Mouse (Mus musculus): ENCODE measurements around the gene Rnf44. TPM values are rescaled to one million over a fixed set of nuclear protein-coding genes. Genes with fewer than 3 reads are reported as not detected.
A peak's percentile ranks its signal among the peaks of the same experiment; 100 is the strongest.

Gene Rnf44
- polyA plus RNA-seq, 1 experiment from 2014 or later, result 92.7 TPM

DNA sequence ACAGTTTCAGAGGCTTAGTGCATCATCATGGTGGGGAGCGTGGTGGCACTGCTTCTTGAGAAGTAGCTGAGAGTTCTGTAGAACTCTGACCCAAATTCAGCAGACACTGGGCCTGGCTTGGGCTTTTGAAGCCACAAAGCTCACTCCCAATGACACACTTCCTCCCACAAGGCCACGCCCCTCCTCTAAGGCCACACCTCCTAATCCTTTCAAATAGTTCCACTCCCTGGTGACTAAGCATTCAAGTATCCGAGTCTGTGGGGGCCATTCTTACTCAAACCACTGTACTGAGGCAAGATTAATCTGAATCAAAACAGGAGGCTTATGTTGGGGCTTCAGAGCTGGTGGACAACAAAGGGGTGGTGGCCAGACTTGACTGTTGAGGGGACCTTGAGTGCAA lies 17.2 kb upstream of the Rnf44 start:
- WGBS, result 86% methylated on average over 3 of the region's 3 CpGs
- ATAC-seq (ENCODE audit: low FRiP score, low TSS enrichment), result no peak
- H3K9ac ChIP-seq (ENCODE audit: low read depth, low read length), result no peak overlapping the region

GRCm38 (mm10) chr13:54704890-54705289 lies 11.2 kb upstream of the Rnf44 start:
- Histone ChIP-seq H3K36me3 (ENCODE audit: control insufficient read depth, insufficient read depth, low read length) (no peaks in the 10 kb centered on the region), H3K4me3 (ENCODE audit: low read length) (no peak overlapping the region), H3K27me3 (ENCODE audit: control insufficient read depth, insufficient read depth, low read length) (no peaks in the 10 kb centered on the region), H3K9me3 (ENCODE audit: control insufficient read depth, low read length) (no peaks in the 10 kb centered on the region), H3K27ac (ENCODE audit: low read depth, low read length) (no peak overlapping the region), H3K9ac (ENCODE audit: low read depth, low read length) (no peak overlapping the region), H3K4me2 (replicated peaks; ENCODE audit: low read depth, low read length) (no peak overlapping the region), H3K4me1 (ENCODE audit: control insufficient read depth, insufficient read depth, low read length) (no peaks in the 10 kb centered on the region)
- WGBS, result 32% methylated on average over 6 of the region's 6 CpGs
- ATAC-seq (ENCODE audit: low FRiP score, low TSS enrichment), result no peak

More for the DNA sequence above, 17.2 kb upstream of the Rnf44 start:
- Histone ChIP-seq H3K4me2 (replicated peaks; ENCODE audit: low read depth, low read length) (no peak overlapping the region), H3K4me1 (ENCODE audit: control insufficient read depth, insufficient read depth, low read length) (no peaks in the 10 kb centered on the region), H3K36me3 (ENCODE audit: control insufficient read depth, insufficient read depth, low read length) (no peaks in the 10 kb centered on the region), H3K4me3 (ENCODE audit: low read length) (no peak overlapping the region), H3K9me3 (ENCODE audit: control insufficient read depth, low read length) (no peaks in the 10 kb centered on the region), H3K27ac (ENCODE audit: low read depth, low read length) (no peak overlapping the region), H3K27me3 (ENCODE audit: control insufficient read depth, insufficient read depth, low read length) (no peaks in the 10 kb centered on the region)

DNA sequence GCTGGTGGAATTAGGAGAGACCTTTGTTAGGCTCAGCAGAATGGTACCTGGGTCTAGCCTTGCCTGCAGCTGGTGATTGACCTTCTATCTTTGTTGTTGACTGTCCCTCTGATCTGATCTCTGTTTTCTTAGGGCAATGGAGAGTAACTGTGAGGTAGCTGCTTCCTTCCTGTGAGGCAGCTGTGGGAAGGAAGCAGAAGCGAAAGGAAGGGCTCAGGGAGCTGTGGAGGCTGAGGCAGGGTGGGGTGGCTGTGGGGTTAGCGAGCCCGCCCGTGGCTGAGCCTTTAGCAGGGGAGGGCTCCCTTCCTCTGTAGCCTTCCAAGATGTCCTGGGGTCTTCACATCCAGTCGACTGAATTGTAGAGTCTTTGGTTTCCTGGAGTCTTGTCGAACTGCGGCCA lies 8.8 kb upstream of the Rnf44 start:
- Histone ChIP-seq H3K4me2 (replicated peaks; ENCODE audit: low read depth, low read length) (no peak overlapping the region), H3K9me3 (ENCODE audit: control insufficient read depth, low read length) (no peaks in the 10 kb centered on the region), H3K9ac (ENCODE audit: low read depth, low read length) (no peak overlapping the region), H3K27me3 (ENCODE audit: control insufficient read depth, insufficient read depth, low read length) (no peaks in the 10 kb centered on the region), H3K27ac (ENCODE audit: low read depth, low read length) (no peak overlapping the region), H3K36me3 (ENCODE audit: control insufficient read depth, insufficient read depth, low read length) (no peaks in the 10 kb centered on the region), H3K4me1 (ENCODE audit: control insufficient read depth, insufficient read depth, low read length) (no peaks in the 10 kb centered on the region), H3K4me3 (ENCODE audit: low read length) (no peak overlapping the region)
- ATAC-seq (ENCODE audit: low FRiP score, low TSS enrichment), result no peak
- whole genome bisulfite sequencing, result 69% methylated on average over 7 of the region's 7 CpGs

- ATAC-seq (ENCODE audit: low FRiP score, low TSS enrichment), result peak; percentile 83
- no peaks in the 10 kb centered on the region for H3K27me3 ChIP-seq (ENCODE audit: control insufficient read depth, insufficient read depth, low read length)
- H3K9me3 ChIP-seq (ENCODE audit: control insufficient read depth, low read length), result no peaks in the 10 kb centered on the region
- H3K9ac ChIP-seq (ENCODE audit: low read depth, low read length), result no peak within 1 kb of the TSS
- no peaks in the 10 kb centered on the region for H3K36me3 ChIP-seq (ENCODE audit: control insufficient read depth, insufficient read depth, low read length)
- no peak within 1 kb of the TSS for H3K4me3 ChIP-seq (ENCODE audit: low read length)
- no peak within 1 kb of the TSS for H3K4me2 ChIP-seq (replicated peaks; ENCODE audit: low read depth, low read length)
- H3K27ac ChIP-seq (ENCODE audit: low read depth, low read length), result no peak within 1 kb of the TSS; the same call in 1 of the 2 replicates
- 50% methylated on average over 5 of the region's 5 CpGs for WGBS
- H3K4me1 ChIP-seq (ENCODE audit: control insufficient read depth, insufficient read depth, low read length), result no peaks in the 10 kb centered on the region
Measured at GRCm38 (mm10) chr13:54701243-54701642, 7.5 kb upstream of the Rnf44 start, which contains the start of gene Cdhr2. Gene Cdhr2 (plus strand): TSS chr13:54701461.

DNA sequence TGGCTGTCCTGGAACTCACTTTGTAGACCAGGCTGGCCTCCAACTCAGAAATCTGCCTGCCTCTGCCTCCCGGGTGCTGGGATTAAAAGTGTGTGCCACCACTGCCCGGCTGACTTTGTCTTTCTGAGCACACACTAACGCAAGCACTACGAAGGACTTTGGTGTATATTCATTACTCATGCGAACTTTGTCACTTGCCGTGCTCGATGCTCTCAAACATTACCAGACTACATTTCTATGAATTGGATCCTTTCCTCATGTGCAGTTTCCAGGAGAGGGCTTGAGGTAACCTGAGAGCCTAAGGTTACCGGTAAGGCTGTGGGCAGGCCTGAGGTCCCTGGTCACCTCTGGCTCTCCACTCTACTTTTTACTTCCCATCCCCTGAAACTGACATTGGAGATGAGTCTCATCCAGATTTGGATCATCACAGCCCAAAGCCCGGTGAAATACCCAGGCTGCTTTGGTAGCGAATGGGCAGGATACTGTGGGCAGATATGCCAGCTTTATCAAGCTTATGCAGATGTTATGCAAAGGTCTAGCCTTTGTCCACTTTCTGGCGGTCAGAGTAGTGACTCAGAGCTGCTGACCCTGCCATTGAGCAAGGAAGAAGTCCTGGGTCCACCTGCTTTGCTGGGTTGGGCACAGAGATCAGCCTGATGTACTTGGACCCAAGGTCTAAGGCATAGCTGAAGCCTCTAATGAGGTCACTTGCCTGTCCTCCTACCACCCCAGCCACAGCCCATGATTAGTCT lies 1.9 kb upstream of the Rnf44 start:
- no peak for ATAC-seq (ENCODE audit: low FRiP score, low TSS enrichment)
- no peak overlapping the region for H3K27ac ChIP-seq (ENCODE audit: low read depth, low read length)
- WGBS, result 90% methylated on average over 11 of the region's 11 CpGs
- no peaks in the 10 kb centered on the region for H3K9me3 ChIP-seq (ENCODE audit: control insufficient read depth, low read length)
- H3K4me3 ChIP-seq (ENCODE audit: low read length), result no peak overlapping the region
- H3K4me1 ChIP-seq (ENCODE audit: control insufficient read depth, insufficient read depth, low read length), result peaks cover 12% of the 10 kb centered on the region
- no peaks in the 10 kb centered on the region for H3K27me3 ChIP-seq (ENCODE audit: control insufficient read depth, insufficient read depth, low read length)
- no peak overlapping the region for H3K4me2 ChIP-seq (replicated peaks; ENCODE audit: low read depth, low read length)
- H3K36me3 ChIP-seq (ENCODE audit: control insufficient read depth, insufficient read depth, low read length), result no peaks in the 10 kb centered on the region
- no peak overlapping the region for H3K9ac ChIP-seq (ENCODE audit: low read depth, low read length)

DNA sequence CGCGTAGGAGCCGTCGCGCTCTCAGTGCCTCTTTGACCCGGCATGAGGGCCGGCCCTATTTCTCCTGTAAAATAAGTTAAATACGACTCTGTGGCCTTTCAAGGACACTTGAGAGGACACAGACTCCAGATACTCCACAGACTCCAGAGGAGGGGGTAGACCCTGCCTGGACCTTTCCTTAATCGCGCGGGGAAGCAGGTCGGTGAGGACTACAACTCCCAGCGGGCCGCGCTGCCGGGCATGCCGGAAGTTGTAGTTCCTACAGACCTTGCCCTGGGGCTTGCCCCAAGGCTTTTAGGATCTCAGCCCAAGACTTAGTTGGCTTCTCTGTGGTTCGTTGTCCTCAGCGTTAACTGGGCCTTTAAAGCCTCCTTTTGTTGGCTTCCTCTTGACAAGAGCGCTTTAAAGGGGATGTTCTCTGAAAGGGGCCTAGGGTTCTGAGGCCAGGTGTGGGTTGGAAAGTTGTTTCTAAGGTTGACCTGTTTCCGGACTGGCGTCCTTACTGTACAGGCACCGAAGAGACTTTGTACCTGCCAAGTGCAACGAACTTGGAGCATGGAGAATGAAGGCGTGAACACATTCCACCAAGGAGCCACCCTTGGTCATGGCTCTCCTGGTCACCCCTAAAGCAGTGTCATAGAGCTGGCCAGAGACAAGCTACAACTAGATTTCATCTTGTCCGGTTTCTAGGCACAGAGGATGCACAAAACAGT lies 797 bp upstream of the Rnf44 start:
- H3K4me3 ChIP-seq (ENCODE audit: low read length), result peak overlapping the region; percentile 88
- H3K27ac ChIP-seq (ENCODE audit: low read depth, low read length), result peak overlapping the region; percentile 94
- peak overlapping the region; percentile 64 for H3K9ac ChIP-seq (ENCODE audit: low read depth, low read length)
- ATAC-seq (ENCODE audit: low FRiP score, low TSS enrichment), result peak; percentile 78
- peaks cover 12% of the 10 kb centered on the region for H3K4me1 ChIP-seq (ENCODE audit: control insufficient read depth, insufficient read depth, low read length)
- WGBS, result 17% methylated on average over 26 of the region's 26 CpGs
- no peaks in the 10 kb centered on the region for H3K9me3 ChIP-seq (ENCODE audit: control insufficient read depth, low read length)
- H3K4me2 ChIP-seq (replicated peaks; ENCODE audit: low read depth, low read length), result peak overlapping the region; percentile 53
- no peaks in the 10 kb centered on the region for H3K27me3 ChIP-seq (ENCODE audit: control insufficient read depth, insufficient read depth, low read length)
- H3K36me3 ChIP-seq (ENCODE audit: control insufficient read depth, insufficient read depth, low read length), result no peaks in the 10 kb centered on the region

DNA sequence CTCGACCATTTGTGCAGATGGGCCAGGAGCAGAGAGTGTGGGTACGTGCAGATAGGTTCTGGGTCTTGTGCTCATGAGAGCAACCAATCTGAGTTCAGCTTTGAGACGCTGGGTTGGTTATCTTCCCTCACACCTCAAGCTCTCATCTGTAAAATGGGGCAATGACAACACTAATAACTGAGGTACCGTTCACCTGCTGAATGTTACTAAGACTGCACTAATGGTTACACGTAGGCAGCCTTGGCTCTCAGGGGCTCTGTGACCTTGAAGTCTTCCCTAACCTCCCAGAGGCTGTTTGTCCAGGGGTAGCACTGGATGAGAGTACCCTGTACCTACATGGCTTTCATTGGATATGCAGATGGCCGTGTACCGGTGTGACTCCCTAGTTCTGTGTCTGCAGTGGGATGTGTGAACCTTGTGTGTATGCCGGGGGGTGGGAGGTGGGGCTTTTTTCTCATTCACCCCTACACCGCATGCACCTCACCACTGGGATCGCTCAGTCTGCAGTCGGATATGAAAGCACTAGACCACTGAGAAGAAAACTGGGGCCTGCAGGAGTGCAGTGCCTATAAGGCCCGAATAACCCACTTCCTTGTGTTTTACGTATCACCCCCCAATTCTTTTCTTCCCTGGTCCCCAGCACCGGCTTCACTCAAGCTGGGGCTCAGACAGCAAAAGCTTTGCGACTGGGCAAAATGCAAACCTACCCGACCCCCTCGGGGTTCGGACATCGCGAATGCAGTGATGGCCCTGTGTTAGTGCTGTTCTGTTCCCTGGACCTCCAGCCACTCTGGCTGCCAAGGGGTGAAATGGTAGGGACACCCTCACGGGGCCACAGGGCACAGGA lies 773 bp downstream of the Rnf44 start:
- Histone ChIP-seq H3K27me3 (ENCODE audit: control insufficient read depth, insufficient read depth, low read length) (no peaks in the 10 kb centered on the region), H3K36me3 (ENCODE audit: control insufficient read depth, insufficient read depth, low read length) (no peaks in the 10 kb centered on the region), H3K9ac (ENCODE audit: low read depth, low read length) (peak overlapping the region; percentile 97), H3K27ac (ENCODE audit: low read depth, low read length) (peak overlapping the region; percentile 90), H3K4me3 (ENCODE audit: low read length) (peak overlapping the region; percentile 88), H3K9me3 (ENCODE audit: control insufficient read depth, low read length) (no peaks in the 10 kb centered on the region), H3K4me2 (replicated peaks; ENCODE audit: low read depth, low read length) (peak overlapping the region; percentile 83), H3K4me1 (ENCODE audit: control insufficient read depth, insufficient read depth, low read length) (peaks cover 19% of the 10 kb centered on the region)
- ATAC-seq (ENCODE audit: low FRiP score, low TSS enrichment), result no peak
- WGBS, result 11% methylated on average over 21 of the region's 21 CpGs

DNA sequence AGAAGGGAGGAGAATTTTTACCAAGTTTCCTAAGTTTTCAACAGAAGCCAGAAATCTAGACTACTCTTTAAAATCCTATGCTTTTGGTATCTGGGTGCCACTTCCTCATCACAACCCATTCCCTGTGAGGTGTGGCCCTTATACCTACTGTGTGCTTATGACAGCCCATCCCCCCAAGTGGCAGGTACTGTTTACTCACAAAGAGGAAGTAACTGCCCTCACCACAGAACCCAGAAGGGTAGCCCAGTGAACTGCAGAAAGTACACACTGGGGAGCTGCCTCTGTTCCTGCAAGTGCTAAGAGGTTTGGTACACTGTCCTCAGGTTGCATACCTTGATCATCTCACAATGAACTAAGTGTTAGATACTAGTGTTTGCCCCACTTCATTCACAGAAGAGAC lies 2.0 kb downstream of the Rnf44 start:
- no peaks in the 10 kb centered on the region for H3K36me3 ChIP-seq (ENCODE audit: control insufficient read depth, insufficient read depth, low read length)
- peak overlapping the region; percentile 83; the same call in 1 of the 2 replicates for H3K4me2 ChIP-seq (replicated peaks; ENCODE audit: low read depth, low read length)
- H3K9me3 ChIP-seq (ENCODE audit: control insufficient read depth, low read length), result no peaks in the 10 kb centered on the region
- H3K27ac ChIP-seq (ENCODE audit: low read depth, low read length), result no peak overlapping the region
- H3K4me1 ChIP-seq (ENCODE audit: control insufficient read depth, insufficient read depth, low read length), result peaks cover 19% of the 10 kb centered on the region
- H3K27me3 ChIP-seq (ENCODE audit: control insufficient read depth, insufficient read depth, low read length), result no peaks in the 10 kb centered on the region
- no peak for ATAC-seq (ENCODE audit: low FRiP score, low TSS enrichment)
- H3K4me3 ChIP-seq (ENCODE audit: low read length), result no peak overlapping the region
- H3K9ac ChIP-seq (ENCODE audit: low read depth, low read length), result peak overlapping the region; percentile 97; the same call in 1 of the 2 replicates
